Mouse (Mus musculus): ENCODE data around the gene Il12rb2.
A peak's percentile ranks its signal among the peaks of the same experiment; 100 is the strongest.

The Il12rb2 gene

GRCm38 (mm10) chr6:67296126-67296525, 79.9 kb downstream of the Il12rb2 start:
- DNase-seq (ENCODE audit: low read depth, low spot score) = no peak

- DNase-seq (ENCODE audit: low read depth, low spot score) = no peak
Observed at GRCm38 (mm10) chr6:67292042-67292623, 83.9 kb downstream of the Il12rb2 start.

GRCm38 (mm10) chr6:67282897-67283296, 93.1 kb downstream of the Il12rb2 start:
- DNase-seq (ENCODE audit: low read depth, low spot score) = no peak

GRCm38 (mm10) chr6:67281614-67282197, 94.3 kb downstream of the Il12rb2 start:
- no peak for DNase-seq (ENCODE audit: low read depth, low spot score)

GRCm38 (mm10) chr6:67277944-67278343, 98.0 kb downstream of the Il12rb2 start:
- no peak for DNase-seq (ENCODE audit: low read depth, low spot score)

- DNase-seq (ENCODE audit: low read depth, low spot score) = no peak
Observed at GRCm38 (mm10) chr6:67269459-67269858, 106.5 kb downstream of the Il12rb2 start.

- no peak for DNase-seq (ENCODE audit: low read depth, low spot score)
Observed at GRCm38 (mm10) chr6:67268983-67269382, 107.0 kb downstream of the Il12rb2 start.

- no peak for DNase-seq (ENCODE audit: low read depth, low spot score)
Observed at GRCm38 (mm10) chr6:67268245-67268612, 107.8 kb downstream of the Il12rb2 start.

- DNase-seq (ENCODE audit: low read depth, low spot score) = peak; percentile 3
Observed at GRCm38 (mm10) chr6:67267408-67268244, 108.4 kb downstream of the Il12rb2 start.

GRCm38 (mm10) chr6:67266664-67267407, 109.2 kb downstream of the Il12rb2 start:
- peak; percentile 88 for DNase-seq (ENCODE audit: low read depth, low spot score)

- DNase-seq (ENCODE audit: low read depth, low spot score) = peak; percentile 19
Observed at GRCm38 (mm10) chr6:67266159-67266657, 109.8 kb downstream of the Il12rb2 start.

- no peak for DNase-seq (ENCODE audit: low read depth, low spot score)
Observed at GRCm38 (mm10) chr6:67264935-67265334, 111.1 kb downstream of the Il12rb2 start.

GRCm38 (mm10) chr6:67251095-67251494, 124.9 kb downstream of the Il12rb2 start:
- DNase-seq (ENCODE audit: low read depth, low spot score) = no peak

GRCm38 (mm10) chr6:67244451-67244850, 131.5 kb downstream of the Il12rb2 start:
- no peak for DNase-seq (ENCODE audit: low read depth, low spot score)

- DNase-seq (ENCODE audit: low read depth, low spot score) = no peak
Observed at GRCm38 (mm10) chr6:67243765-67244420, 132.1 kb downstream of the Il12rb2 start.
